Mouse (Mus musculus): ENCODE data around the gene Plk1. TPM values are rescaled to one million over a fixed set of nuclear protein-coding genes. Genes with fewer than 3 reads are reported as not detected.

Gene Plk1
- polyA plus RNA-seq, 1 experiment from 2014 or later = 19.6 TPM

DNA sequence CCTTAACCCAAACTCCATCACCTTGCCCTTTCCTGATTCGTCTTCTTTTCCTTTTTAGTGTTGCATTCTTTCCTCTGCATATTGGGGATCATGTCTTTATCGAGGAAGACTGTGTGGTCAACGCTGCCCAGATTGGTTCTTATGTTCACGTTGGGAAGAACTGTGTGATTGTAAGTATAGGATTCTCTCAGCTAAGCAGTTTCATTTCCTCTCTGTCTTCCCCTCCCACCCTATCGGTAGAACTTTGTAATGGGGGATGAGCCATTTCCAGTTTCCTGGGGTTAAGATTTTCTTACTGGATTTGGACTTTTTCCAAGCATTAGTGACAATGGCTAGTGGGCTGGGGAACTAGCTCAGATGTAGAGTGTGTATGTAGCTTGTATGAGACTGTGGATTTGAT lies 21.0 kb upstream of the Plk1 start:
- Histone ChIP-seq H3K36me3 (ENCODE audit: control insufficient read depth, insufficient read depth, low read length) (peaks cover 38% of the 10 kb centered on the region), H3K27ac (ENCODE audit: low read depth, low read length) (no peak overlapping the region), H3K9ac (ENCODE audit: low read depth, low read length) (no peak overlapping the region), H3K4me3 (ENCODE audit: low read length) (no peak overlapping the region), H3K27me3 (replicated peaks; ENCODE audit: control insufficient read depth, insufficient read depth, low read length) (no peaks in the 10 kb centered on the region), H3K4me1 (ENCODE audit: control insufficient read depth, insufficient read depth, low read depth, low read length) (peaks cover 7% of the 10 kb centered on the region), H3K4me2 (ENCODE audit: low read length) (no peak overlapping the region), H3K9me3 (ENCODE audit: control insufficient read depth, low read length) (no peaks in the 10 kb centered on the region)
- WGBS = 91% methylated on average over 5 of the region's 5 CpGs
- ATAC-seq = no peak

DNA sequence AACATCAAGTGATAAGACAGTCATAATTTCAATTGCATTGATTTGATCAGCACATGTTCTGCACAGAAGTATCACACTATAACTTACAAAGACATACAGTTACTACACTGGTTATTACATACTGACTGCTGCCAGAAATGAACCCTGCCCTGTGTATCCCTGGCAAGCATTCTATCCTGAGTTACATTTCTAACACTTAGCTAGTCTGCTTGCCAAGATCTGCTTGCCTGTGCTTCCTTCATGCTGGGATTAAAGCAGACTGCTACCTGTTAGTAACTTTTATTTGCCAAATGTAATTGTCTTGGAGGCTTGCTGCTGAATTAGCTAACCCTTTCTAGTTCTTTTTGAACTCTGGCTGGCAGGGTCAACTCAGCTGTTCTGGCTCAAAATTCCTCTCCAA lies 18.2 kb upstream of the Plk1 start:
- Histone ChIP-seq H3K27me3 (replicated peaks; ENCODE audit: control insufficient read depth, insufficient read depth, low read length) (no peaks in the 10 kb centered on the region), H3K4me2 (ENCODE audit: low read length) (no peak overlapping the region), H3K27ac (ENCODE audit: low read depth, low read length) (no peak overlapping the region), H3K4me3 (ENCODE audit: low read length) (no peak overlapping the region), H3K9me3 (ENCODE audit: control insufficient read depth, low read length) (no peaks in the 10 kb centered on the region), H3K4me1 (ENCODE audit: control insufficient read depth, insufficient read depth, low read depth, low read length) (no peaks in the 10 kb centered on the region), H3K9ac (ENCODE audit: low read depth, low read length) (no peak overlapping the region), H3K36me3 (ENCODE audit: control insufficient read depth, insufficient read depth, low read length) (peaks cover 50% of the 10 kb centered on the region)
- ATAC-seq = no peak

DNA sequence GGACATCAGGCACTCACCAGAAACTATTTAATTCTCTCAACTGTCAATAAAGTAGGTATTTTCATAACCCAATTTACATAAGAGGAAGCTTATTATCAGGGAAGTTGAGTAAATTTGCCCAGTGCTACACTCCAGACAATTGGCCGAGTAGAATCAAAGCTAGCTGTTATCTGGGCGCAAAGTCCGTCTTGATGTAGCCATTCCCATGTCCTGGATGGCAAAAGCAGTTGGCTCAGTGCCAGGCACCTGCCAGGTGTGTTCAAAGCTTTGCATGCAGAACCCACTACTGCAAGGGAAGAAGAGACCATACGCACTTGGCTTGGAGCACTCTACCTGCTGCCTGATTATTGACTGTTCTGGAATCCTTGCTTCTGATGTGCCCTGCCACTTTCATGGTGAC lies 6.8 kb upstream of the Plk1 start:
- Histone ChIP-seq H3K27me3 (replicated peaks; ENCODE audit: control insufficient read depth, insufficient read depth, low read length) (no peaks in the 10 kb centered on the region), H3K4me1 (ENCODE audit: control insufficient read depth, insufficient read depth, low read depth, low read length) (no peaks in the 10 kb centered on the region), H3K9ac (ENCODE audit: low read depth, low read length) (no peak overlapping the region), H3K27ac (ENCODE audit: low read depth, low read length) (no peak overlapping the region), H3K4me2 (ENCODE audit: low read length) (no peak overlapping the region), H3K36me3 (ENCODE audit: control insufficient read depth, insufficient read depth, low read length) (peaks cover 17% of the 10 kb centered on the region), H3K9me3 (ENCODE audit: control insufficient read depth, low read length) (no peaks in the 10 kb centered on the region), H3K4me3 (ENCODE audit: low read length) (no peak overlapping the region)
- no peak for ATAC-seq
- 92% methylated on average over 4 of the region's 4 CpGs for WGBS

DNA sequence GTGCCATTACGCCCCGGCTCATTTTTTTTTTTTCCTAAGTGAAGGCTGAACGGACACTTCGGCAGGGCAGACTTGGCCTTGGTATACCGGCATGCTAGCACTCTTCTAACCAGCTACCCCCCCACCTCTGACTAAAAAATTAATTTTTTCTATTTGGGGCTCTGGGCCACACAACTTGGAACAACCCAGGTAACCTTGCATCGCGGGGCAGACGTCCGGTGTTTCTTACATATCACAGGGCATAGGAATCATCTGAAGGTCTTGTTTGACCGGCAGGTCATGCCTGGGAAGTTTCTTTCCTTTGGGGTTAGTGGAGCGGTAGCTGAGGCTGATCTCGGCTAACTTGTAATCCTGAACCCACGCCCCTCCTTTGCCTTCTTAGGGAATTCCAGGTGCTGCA lies 751 bp upstream of the Plk1 start:
- Histone ChIP-seq H3K4me3 (ENCODE audit: low read length) (peak overlapping the region; percentile 53), H3K9me3 (ENCODE audit: control insufficient read depth, low read length) (no peaks in the 10 kb centered on the region), H3K4me2 (ENCODE audit: low read length) (peak overlapping the region; percentile 98), H3K36me3 (ENCODE audit: control insufficient read depth, insufficient read depth, low read length) (no peaks in the 10 kb centered on the region), H3K9ac (ENCODE audit: low read depth, low read length) (peak overlapping the region; percentile 73), H3K4me1 (ENCODE audit: control insufficient read depth, insufficient read depth, low read depth, low read length) (peaks cover 17% of the 10 kb centered on the region), H3K27ac (ENCODE audit: low read depth, low read length) (peak overlapping the region; percentile 72; the same call in 1 of the 2 replicates), H3K27me3 (replicated peaks; ENCODE audit: control insufficient read depth, insufficient read depth, low read length) (no peaks in the 10 kb centered on the region)
- WGBS = 5% methylated on average over 13 of the region's 13 CpGs
- no peak for ATAC-seq

DNA sequence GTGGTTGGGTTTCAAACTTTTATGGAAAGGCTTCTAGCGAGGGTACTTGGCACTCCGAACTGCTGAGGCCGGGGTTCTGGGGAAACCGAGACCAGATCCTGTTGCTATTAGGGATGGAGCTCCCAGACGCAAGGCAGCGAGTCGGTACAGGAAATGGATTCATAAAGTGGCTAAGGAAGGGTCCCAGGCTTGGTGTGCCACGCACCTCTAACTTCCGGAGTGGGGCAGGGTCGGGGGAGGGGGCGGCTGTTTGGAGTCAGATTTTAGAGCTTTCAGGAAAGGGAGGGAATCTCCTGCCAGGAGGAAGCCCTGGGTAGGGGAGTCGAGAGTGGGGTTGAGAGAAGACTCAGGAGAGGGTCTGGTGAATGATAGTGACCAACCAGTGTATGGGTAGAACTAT lies 798 bp downstream of the Plk1 start:
- Histone ChIP-seq H3K27me3 (replicated peaks; ENCODE audit: control insufficient read depth, insufficient read depth, low read length) (no peaks in the 10 kb centered on the region), H3K4me1 (ENCODE audit: control insufficient read depth, insufficient read depth, low read depth, low read length) (peaks cover 17% of the 10 kb centered on the region), H3K27ac (ENCODE audit: low read depth, low read length) (no peak overlapping the region), H3K9me3 (ENCODE audit: control insufficient read depth, low read length) (no peaks in the 10 kb centered on the region), H3K36me3 (ENCODE audit: control insufficient read depth, insufficient read depth, low read length) (no peaks in the 10 kb centered on the region), H3K4me2 (ENCODE audit: low read length) (peak overlapping the region; percentile 98), H3K9ac (ENCODE audit: low read depth, low read length) (peak overlapping the region; percentile 73), H3K4me3 (ENCODE audit: low read length) (peak overlapping the region; percentile 53)
- under 1% methylated on average over 12 of the region's 12 CpGs for WGBS
- no peak for ATAC-seq

DNA sequence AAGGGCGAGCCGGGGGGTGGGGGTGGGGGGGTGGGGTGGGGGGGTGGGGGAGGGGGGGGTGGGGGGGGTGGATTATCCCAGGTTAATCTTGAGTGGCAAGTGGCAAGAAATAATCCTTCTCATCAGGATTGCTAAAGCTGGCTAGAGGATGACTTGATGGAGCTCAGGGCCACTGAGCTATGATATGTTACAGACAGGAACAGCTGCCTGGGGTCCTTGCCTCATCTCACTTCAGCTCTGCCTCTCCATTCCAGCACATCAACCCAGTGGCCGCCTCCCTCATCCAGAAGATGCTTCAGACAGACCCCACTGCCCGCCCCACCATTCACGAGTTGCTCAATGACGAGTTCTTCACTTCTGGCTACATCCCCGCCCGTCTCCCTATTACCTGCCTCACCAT lies 4.5 kb downstream of the Plk1 start:
- Histone ChIP-seq H3K27ac (ENCODE audit: low read depth, low read length) (no peak overlapping the region), H3K9ac (ENCODE audit: low read depth, low read length) (no peak overlapping the region), H3K4me1 (ENCODE audit: control insufficient read depth, insufficient read depth, low read depth, low read length) (peaks cover 9% of the 10 kb centered on the region), H3K9me3 (ENCODE audit: control insufficient read depth, low read length) (no peaks in the 10 kb centered on the region), H3K27me3 (replicated peaks; ENCODE audit: control insufficient read depth, insufficient read depth, low read length) (no peaks in the 10 kb centered on the region), H3K4me2 (ENCODE audit: low read length) (no peak overlapping the region), H3K36me3 (ENCODE audit: control insufficient read depth, insufficient read depth, low read length) (no peaks in the 10 kb centered on the region; the same call in 1 of the 2 replicates), H3K4me3 (ENCODE audit: low read length) (no peak overlapping the region)
- 95% methylated on average over 6 of the region's 8 CpGs for WGBS
- ATAC-seq = no peak

DNA sequence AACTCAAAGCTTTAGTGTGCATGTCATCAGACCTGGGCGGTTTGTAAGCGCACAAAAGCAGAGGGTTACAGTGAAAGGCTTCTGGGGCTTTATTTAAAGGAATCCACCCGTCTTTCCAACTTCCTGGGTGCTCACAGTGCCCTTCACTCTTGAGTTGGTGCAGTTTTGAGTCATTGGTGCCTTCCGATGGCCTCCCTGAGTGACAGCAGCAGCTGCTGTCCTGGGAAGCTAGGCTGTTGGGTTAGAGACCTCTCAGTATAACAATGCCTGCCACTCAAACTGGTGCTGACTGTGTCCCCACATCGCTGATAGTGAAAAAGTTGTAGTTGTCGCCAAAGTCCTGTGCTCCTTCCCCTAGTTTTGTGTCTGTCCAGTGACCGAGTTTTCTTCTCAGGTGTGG lies 8.0 kb downstream of the Plk1 start:
- no peak for ATAC-seq
- no peak overlapping the region for H3K4me3 ChIP-seq (ENCODE audit: low read length)
- WGBS = 89% methylated on average over 7 of the region's 7 CpGs
- no peak overlapping the region for H3K27ac ChIP-seq (ENCODE audit: low read depth, low read length)
- no peak overlapping the region for H3K4me2 ChIP-seq (ENCODE audit: low read length)
- H3K9me3 ChIP-seq (ENCODE audit: control insufficient read depth, low read length) = no peaks in the 10 kb centered on the region
- H3K4me1 ChIP-seq (ENCODE audit: control insufficient read depth, insufficient read depth, low read depth, low read length) = no peaks in the 10 kb centered on the region
- H3K9ac ChIP-seq (ENCODE audit: low read depth, low read length) = no peak overlapping the region
- no peaks in the 10 kb centered on the region for H3K27me3 ChIP-seq (replicated peaks; ENCODE audit: control insufficient read depth, insufficient read depth, low read length)
- H3K36me3 ChIP-seq (ENCODE audit: control insufficient read depth, insufficient read depth, low read length) = peaks cover 2% of the 10 kb centered on the region; the same call in 1 of the 2 replicates

DNA sequence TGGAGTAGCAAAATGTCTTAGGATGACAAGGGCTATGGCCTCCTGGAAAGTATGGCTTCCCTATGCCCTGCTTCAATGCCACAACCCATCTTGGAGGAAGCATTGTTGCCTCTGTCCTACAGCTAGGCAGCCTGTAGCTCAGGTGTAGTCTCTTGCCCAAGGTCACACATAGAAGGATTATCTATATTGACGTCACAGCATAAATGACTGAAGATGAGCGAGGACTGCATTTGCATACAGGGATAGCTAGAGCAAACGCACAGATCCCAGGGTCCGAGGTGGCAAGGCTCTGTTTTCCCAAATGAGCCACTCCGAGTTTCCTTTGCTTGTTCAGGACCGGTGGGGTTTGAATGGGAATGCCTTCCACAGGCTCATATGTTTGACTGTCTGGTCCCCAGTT lies 11.5 kb downstream of the Plk1 start:
- Histone ChIP-seq H3K9me3 (ENCODE audit: control insufficient read depth, low read length) (no peaks in the 10 kb centered on the region), H3K9ac (ENCODE audit: low read depth, low read length) (no peak overlapping the region)
- 81% methylated on average over 6 of the region's 6 CpGs for WGBS

DNA sequence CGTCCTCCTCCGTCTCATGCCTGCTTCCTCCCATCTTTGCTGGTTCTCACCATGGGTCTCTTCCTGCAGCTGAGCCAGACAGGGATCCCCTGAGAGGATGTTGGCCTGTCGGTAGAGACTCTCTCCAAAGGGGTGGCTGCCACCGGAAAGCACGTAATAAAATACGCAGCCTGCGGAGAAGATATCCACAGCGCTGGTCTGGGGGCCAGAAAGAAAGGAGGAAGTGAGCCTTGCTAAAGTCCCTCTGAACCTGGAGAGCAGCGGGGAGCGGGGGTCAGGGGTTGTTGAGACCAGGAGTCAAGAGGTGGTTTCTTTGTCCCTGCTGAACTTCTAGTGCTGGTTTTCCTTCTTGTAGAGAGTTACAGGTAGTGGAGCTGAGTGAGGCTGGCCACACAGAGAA lies 12.4 kb downstream of the Plk1 start:
- no peaks in the 10 kb centered on the region for H3K9me3 ChIP-seq (ENCODE audit: control insufficient read depth, low read length)
- no peak overlapping the region for H3K9ac ChIP-seq (ENCODE audit: low read depth, low read length)
- no peak overlapping the region for H3K4me2 ChIP-seq (ENCODE audit: low read length)
- H3K4me3 ChIP-seq (ENCODE audit: low read length) = no peak overlapping the region
- ATAC-seq = no peak
- H3K36me3 ChIP-seq (ENCODE audit: control insufficient read depth, insufficient read depth, low read length) = 0 out of 2 replicates have a peak, but pooled peaks cover 2% of the 10 kb centered on the region
- 75% methylated on average over 10 of the region's 10 CpGs for WGBS
- no peaks in the 10 kb centered on the region for H3K4me1 ChIP-seq (ENCODE audit: control insufficient read depth, insufficient read depth, low read depth, low read length)
- H3K27me3 ChIP-seq (replicated peaks; ENCODE audit: control insufficient read depth, insufficient read depth, low read length) = no peaks in the 10 kb centered on the region
- H3K27ac ChIP-seq (ENCODE audit: low read depth, low read length) = no peak overlapping the region

More for the DNA sequence above, 11.5 kb downstream of the Plk1 start:
- no peak for ATAC-seq
- peaks cover 2% of the 10 kb centered on the region; the same call in 1 of the 2 replicates for H3K36me3 ChIP-seq (ENCODE audit: control insufficient read depth, insufficient read depth, low read length)
- no peak overlapping the region for H3K4me3 ChIP-seq (ENCODE audit: low read length)
- no peak overlapping the region for H3K4me2 ChIP-seq (ENCODE audit: low read length)
- H3K27me3 ChIP-seq (replicated peaks; ENCODE audit: control insufficient read depth, insufficient read depth, low read length) = no peaks in the 10 kb centered on the region
- H3K4me1 ChIP-seq (ENCODE audit: control insufficient read depth, insufficient read depth, low read depth, low read length) = no peaks in the 10 kb centered on the region
- no peak overlapping the region for H3K27ac ChIP-seq (ENCODE audit: low read depth, low read length)

DNA sequence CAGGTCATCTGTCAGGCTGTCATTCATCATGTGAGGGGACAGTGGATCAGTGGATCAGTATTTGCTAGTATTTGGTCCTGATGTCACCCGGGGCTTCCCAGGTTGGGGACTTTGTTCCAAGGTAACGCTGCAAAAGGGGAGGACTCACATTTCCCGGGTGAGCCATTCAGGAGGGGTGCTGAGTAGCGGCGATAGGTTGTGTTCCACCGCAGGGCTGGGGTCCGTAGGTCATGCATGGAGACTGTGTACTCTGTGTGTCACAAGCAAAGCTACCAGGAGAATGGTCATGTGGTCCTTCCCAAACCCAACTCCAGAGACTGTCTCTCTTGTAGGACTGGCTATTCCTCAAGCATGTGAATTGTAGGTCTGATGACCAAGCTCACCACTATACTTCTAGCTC lies 21.5 kb downstream of the Plk1 start:
- H3K36me3 ChIP-seq (ENCODE audit: control insufficient read depth, insufficient read depth, low read length) = no peaks in the 10 kb centered on the region
- H3K9me3 ChIP-seq (ENCODE audit: control insufficient read depth, low read length) = no peaks in the 10 kb centered on the region
- no peak overlapping the region for H3K27ac ChIP-seq (ENCODE audit: low read depth, low read length)
- no peak overlapping the region for H3K9ac ChIP-seq (ENCODE audit: low read depth, low read length)
- H3K4me1 ChIP-seq (ENCODE audit: control insufficient read depth, insufficient read depth, low read depth, low read length) = no peaks in the 10 kb centered on the region
- H3K27me3 ChIP-seq (replicated peaks; ENCODE audit: control insufficient read depth, insufficient read depth, low read length) = no peaks in the 10 kb centered on the region
- 88% methylated on average over 7 of the region's 7 CpGs for WGBS
- no peak overlapping the region for H3K4me2 ChIP-seq (ENCODE audit: low read length)
- no peak overlapping the region for H3K4me3 ChIP-seq (ENCODE audit: low read length)
- no peak for ATAC-seq
